Comparison of ENCODE assay signal across 12 mouse cellular contexts in the genomic region with DNA sequence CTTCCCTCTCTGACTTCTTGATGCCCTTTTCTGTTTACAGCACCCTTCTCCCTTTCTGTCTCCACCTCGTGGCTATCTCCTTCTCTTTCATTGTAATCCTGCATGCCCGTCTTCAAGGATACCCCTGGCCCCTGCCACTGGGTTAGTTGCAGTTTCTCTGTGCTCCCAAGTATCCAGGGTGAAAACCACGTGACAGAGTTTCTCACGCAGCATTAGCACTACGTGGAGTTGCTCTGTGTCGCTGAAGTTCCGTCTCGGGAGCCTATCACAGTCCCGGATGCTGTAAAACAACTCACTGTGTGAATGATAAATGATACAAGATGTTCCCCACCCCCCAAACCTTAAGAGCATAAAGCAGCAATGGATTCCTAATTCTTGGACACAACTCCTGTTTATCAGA. TPM values are rescaled to one million over a fixed set of nuclear protein-coding genes. Genes with fewer than 3 reads are reported as not detected.
DNase-seq lines count a peak whose midpoint lies in the region; ATAC-seq and TF ChIP-seq lines count a peak whose summit lies in the region.
"Had no signal": no experiment of that assay in that cellular context is flagged by ENCODE, and none has a peak within 500 bp of the region (broad histone marks: within the 10 kb centered on the region; RNA-seq: fewer than 3 reads in every experiment).

No protein-coding gene starts in this region.

- DNase-seq in heart, adult 8-10 months (ENCODE audit: low spot score) = no peak
- DNase-seq in hindbrain, postnatal 0 days (ENCODE audit: low spot score) = peak; percentile 2
- no peak for DNase-seq in stomach, postnatal 0 days (ENCODE audit: low spot score)
- DNase-seq in liver, postnatal 0 days = no peak
- DNase-seq: cerebellum, postnatal 36 days; layer of hippocampus, adult 9-11 months had no signal

- no peak overlapping the region for H3K4me3 ChIP-seq in heart, embryonic 15.5 days
- H3K4me3 ChIP-seq in midbrain, embryonic 16.5 days (ENCODE audit: low read depth, low read length) = no peak overlapping the region
- H3K4me3 ChIP-seq in midbrain, embryonic 13.5 days (replicated peaks) = no peak overlapping the region
- H3K4me3 ChIP-seq in hindbrain, postnatal 0 days (ENCODE audit: low read length) = no peak overlapping the region
- H3K4me3 ChIP-seq in stomach, postnatal 0 days (ENCODE audit: low read depth, low read length) = 0 out of 2 replicates have a peak overlapping the region, but pooled peaks have one; percentile 4
- no peak overlapping the region for H3K4me3 ChIP-seq in liver, postnatal 0 days (ENCODE audit: low read depth, low read length)
- H3K4me3 ChIP-seq: forebrain, embryonic 15.5 days had no signal

- no peak for ATAC-seq in heart, embryonic 15.5 days (replicated peaks; ENCODE audit: insufficient number of reproducible peaks, insufficient read depth, low FRiP score, low read depth)
- no peak for ATAC-seq in midbrain, embryonic 16.5 days
- ATAC-seq in midbrain, embryonic 13.5 days = no peak
- ATAC-seq in hindbrain, postnatal 0 days = no peak
- ATAC-seq in stomach, postnatal 0 days (ENCODE audit: low FRiP score, low TSS enrichment) = no peak
- ATAC-seq in liver, postnatal 0 days = no peak

- no peak for TF ChIP-seq EP300 in stomach, postnatal 0 days (optimal IDR thresholded peaks at IDR 0.05)
- no peak for TF ChIP-seq EP300 in liver, postnatal 0 days (IDR thresholded peaks at IDR 0.05; ENCODE audit: low read depth)

- no peak overlapping the region for H3K27ac ChIP-seq in heart, embryonic 15.5 days
- no peak overlapping the region for H3K27ac ChIP-seq in midbrain, embryonic 16.5 days (ENCODE audit: low read length)
- no peak overlapping the region for H3K27ac ChIP-seq in midbrain, embryonic 13.5 days
- H3K27ac ChIP-seq in hindbrain, postnatal 0 days = no peak overlapping the region
- H3K27ac ChIP-seq in stomach, postnatal 0 days (replicated peaks) = no peak overlapping the region
- no peak overlapping the region for H3K27ac ChIP-seq in liver, postnatal 0 days (ENCODE audit: low read depth)
- H3K27ac ChIP-seq: forebrain, embryonic 15.5 days had no signal

- H3K4me1 ChIP-seq in heart, embryonic 15.5 days (replicated peaks) = no peaks in the 10 kb centered on the region
- no peaks in the 10 kb centered on the region for H3K4me1 ChIP-seq in midbrain, embryonic 16.5 days (ENCODE audit: control insufficient read depth, insufficient read depth, low read length)
- peaks cover under 1% of the 10 kb centered on the region; the same call in 1 of the 2 replicates for H3K4me1 ChIP-seq in midbrain, embryonic 13.5 days (replicated peaks)
- H3K4me1 ChIP-seq in hindbrain, postnatal 0 days (ENCODE audit: insufficient read depth, low read length) = no peaks in the 10 kb centered on the region
- no peaks in the 10 kb centered on the region; the same call in 1 of the 2 replicates for H3K4me1 ChIP-seq in stomach, postnatal 0 days (replicated peaks; ENCODE audit: control insufficient read depth, insufficient read depth)
- H3K4me1 ChIP-seq in liver, postnatal 0 days (ENCODE audit: insufficient read depth) = no peaks in the 10 kb centered on the region

- no peak for TF ChIP-seq CTCF in hindbrain, postnatal 0 days (IDR thresholded peaks at IDR 0.05; ENCODE audit: low read depth)
- no peak for TF ChIP-seq CTCF in stomach, postnatal 0 days (IDR thresholded peaks at IDR 0.05; ENCODE audit: low read depth)
- TF ChIP-seq CTCF in liver, postnatal 0 days (IDR thresholded peaks at IDR 0.05; ENCODE audit: low read depth) = no peak

- H3K27me3 ChIP-seq in heart, embryonic 15.5 days = no peaks in the 10 kb centered on the region
- H3K27me3 ChIP-seq in midbrain, embryonic 16.5 days (ENCODE audit: control insufficient read depth, insufficient read depth, low read depth, low read length) = no peaks in the 10 kb centered on the region
- no peaks in the 10 kb centered on the region for H3K27me3 ChIP-seq in midbrain, embryonic 13.5 days
- no peaks in the 10 kb centered on the region for H3K27me3 ChIP-seq in hindbrain, postnatal 0 days (ENCODE audit: insufficient read depth, low read length)
- no peaks in the 10 kb centered on the region for H3K27me3 ChIP-seq in stomach, postnatal 0 days (ENCODE audit: control insufficient read depth, insufficient read depth, low read length)
- H3K27me3 ChIP-seq in liver, postnatal 0 days (ENCODE audit: insufficient read depth, low read length) = no peaks in the 10 kb centered on the region
- H3K27me3 ChIP-seq: forebrain, embryonic 15.5 days had no signal

- H3K4me2 ChIP-seq in heart, embryonic 15.5 days = peak overlapping the region; percentile 19
- H3K4me2 ChIP-seq in midbrain, embryonic 16.5 days (ENCODE audit: low read length) = peak overlapping the region; percentile 22
- no peak overlapping the region for H3K4me2 ChIP-seq in midbrain, embryonic 13.5 days (replicated peaks)
- H3K4me2 ChIP-seq in hindbrain, postnatal 0 days (ENCODE audit: low read depth, low read length) = peak overlapping the region; percentile 30
- H3K4me2 ChIP-seq in stomach, postnatal 0 days (replicated peaks; ENCODE audit: low read depth) = peak overlapping the region; percentile 35; the same call in 1 of the 2 replicates
- H3K4me2 ChIP-seq in liver, postnatal 0 days (ENCODE audit: low read depth, low read length) = no peak overlapping the region
- H3K4me2 ChIP-seq: forebrain, embryonic 15.5 days had no signal

- H3K36me3 ChIP-seq in heart, embryonic 15.5 days = no peaks in the 10 kb centered on the region
- no peaks in the 10 kb centered on the region for H3K36me3 ChIP-seq in midbrain, embryonic 16.5 days (ENCODE audit: control insufficient read depth, insufficient read depth, low read length)
- no peaks in the 10 kb centered on the region for H3K36me3 ChIP-seq in midbrain, embryonic 13.5 days
- no peaks in the 10 kb centered on the region for H3K36me3 ChIP-seq in hindbrain, postnatal 0 days (ENCODE audit: insufficient read depth, low read length)
- H3K36me3 ChIP-seq in stomach, postnatal 0 days (ENCODE audit: control insufficient read depth, insufficient read depth, low read length) = no peaks in the 10 kb centered on the region
- H3K36me3 ChIP-seq in liver, postnatal 0 days (replicated peaks; ENCODE audit: insufficient read depth, low read length) = no peaks in the 10 kb centered on the region
- H3K36me3 ChIP-seq: forebrain, embryonic 15.5 days had no signal

- no peak overlapping the region for H3K9ac ChIP-seq in heart, embryonic 15.5 days
- H3K9ac ChIP-seq in midbrain, embryonic 16.5 days (ENCODE audit: low read depth, low read length) = no peak overlapping the region
- H3K9ac ChIP-seq in midbrain, embryonic 13.5 days (replicated peaks) = no peak overlapping the region
- H3K9ac ChIP-seq in hindbrain, postnatal 0 days (replicated peaks; ENCODE audit: low read length) = no peak overlapping the region
- H3K9ac ChIP-seq in stomach, postnatal 0 days (ENCODE audit: low read length) = no peak overlapping the region
- H3K9ac ChIP-seq in liver, postnatal 0 days (replicated peaks) = no peak overlapping the region
- H3K9ac ChIP-seq: forebrain, embryonic 15.5 days had no signal

- no peaks in the 10 kb centered on the region for H3K9me3 ChIP-seq in heart, embryonic 15.5 days (replicated peaks)
- no peaks in the 10 kb centered on the region for H3K9me3 ChIP-seq in midbrain, embryonic 16.5 days (replicated peaks; ENCODE audit: control insufficient read depth, low read length, poor library complexity, severe bottlenecking)
- H3K9me3 ChIP-seq in midbrain, embryonic 13.5 days = no peaks in the 10 kb centered on the region
- H3K9me3 ChIP-seq in hindbrain, postnatal 0 days (ENCODE audit: low read length) = no peaks in the 10 kb centered on the region
- no peaks in the 10 kb centered on the region for H3K9me3 ChIP-seq in stomach, postnatal 0 days (ENCODE audit: control insufficient read depth, low read length)
- H3K9me3 ChIP-seq in liver, postnatal 0 days (ENCODE audit: low read length) = no peaks in the 10 kb centered on the region
- H3K9me3 ChIP-seq: forebrain, embryonic 15.5 days had no signal

- 19% methylated on average over 9 of the region's 9 CpGs for WGBS in heart, embryonic 15.5 days
- 29% methylated on average over 9 of the region's 9 CpGs for WGBS in midbrain, embryonic 16.5 days
- 26% methylated on average over 9 of the region's 9 CpGs for WGBS in midbrain, embryonic 13.5 days
- WGBS in hindbrain, postnatal 0 days = 22% methylated on average over 9 of the region's 9 CpGs
- WGBS in stomach, postnatal 0 days = 11% methylated on average over 9 of the region's 9 CpGs
- 26% methylated on average over 9 of the region's 9 CpGs for WGBS in liver, postnatal 0 days (ENCODE audit: insufficient replicate concordance)

RNA-seq across cellular contexts. Expression of a gene that starts 26.9 kb away (rescaled TPM):
- polyA plus RNA-seq in heart, embryonic 15.5 days (2015; fragmentation: Nextera tagmentation; extraction: Ambion mirVana) = 0.04 and 0.20 TPM in 2 replicates
- total RNA-seq in heart, adult 8-10 months (2022) = under 1 TPM in 1 of 4 experiments, not detected in 3; 0.03 TPM
- polyA plus RNA-seq in midbrain, embryonic 16.5 days (2015; fragmentation: Nextera tagmentation; extraction: Ambion mirVana) = 0.15 and 0.21 TPM in 2 replicates
- polyA plus RNA-seq in midbrain, embryonic 13.5 days (2015; fragmentation: Nextera tagmentation; extraction: Ambion mirVana) = 0.18 and 0.39 TPM in 2 replicates
- 0.07 and 0.10 TPM in 2 replicates for total RNA-seq in hindbrain, postnatal 0 days (2014; rRNA removed)
- polyA plus RNA-seq in hindbrain, postnatal 0 days (2015; fragmentation: Nextera tagmentation; extraction: Ambion mirVana) = 0.03 and 0.11 TPM in 2 replicates
- 0.02 TPM in 1 of 2 replicates, not detected in the other for polyA plus RNA-seq in stomach, postnatal 0 days (2015; fragmentation: Nextera tagmentation; extraction: Ambion mirVana)
- not detected in 2 replicates for polyA plus RNA-seq in liver, postnatal 0 days (2015; fragmentation: Nextera tagmentation; extraction: Ambion mirVana)
- total RNA-seq: hematopoietic stem cell, adult 5-6 weeks had no signal
- polyA plus RNA-seq: liver, adult 2 months had no signal

Comparison
In these comparisons a context has a peak if more than half of its experiments do, and no peak if none do; other contexts are left out.
1. H3K4me2 ChIP-seq: peak in heart, embryonic 15.5 days (single experiment), midbrain, embryonic 16.5 days (single experiment), hindbrain, postnatal 0 days (single experiment) and stomach, postnatal 0 days (single experiment); none in midbrain, embryonic 13.5 days (single experiment) and liver, postnatal 0 days (single experiment).